Mouse (Mus musculus) limb, embryonic 14.5 days (tissue): ENCODE data around the gene Rnf225. TPM values are rescaled to one million over a fixed set of nuclear protein-coding genes. Genes with fewer than 3 reads are reported as not detected.

Source experiments
- ATAC-seq: fragments of 200-750 bp; cut with Nextera tagmentation; 2 replicates; pipeline ENCODE4 v1.8.0; 2017; ENCODE audit warnings: low read depth, moderate number of reproducible peaks, moderate TSS enrichment; ENCODE audit not compliant: low FRiP score
- DNase-seq: peaks from one replicate; pipeline ENCODE4 v3.0.0-alpha.2; 2015; ENCODE audit warnings: low spot score
- H3K27ac ChIP-seq: fragments of 300-500 bp; sonication (generic); replicated peaks from 2 replicates; pipeline ENCODE4 v1.5.1; 2014; ENCODE audit warnings: low read depth, mild to moderate bottlenecking, low read length, moderate library complexity, mixed read lengths
- H3K27me3 ChIP-seq: fragments of 300-500 bp; sonication (generic); 2 replicates; pipeline ENCODE4 v1.6.1; 2014; ENCODE audit warnings: low read length, mixed read lengths; ENCODE audit not compliant: control insufficient read depth, insufficient read depth
- H3K36me3 ChIP-seq: fragments of 300-500 bp; sonication (generic); 2 replicates; pipeline ENCODE4 v1.6.1; 2014; ENCODE audit warnings: mild to moderate bottlenecking, low read length, moderate library complexity, mixed read lengths; ENCODE audit not compliant: control insufficient read depth, insufficient read depth
- H3K4me1 ChIP-seq: fragments of 300-500 bp; sonication (generic); 2 replicates; pipeline ENCODE4 v1.6.1; 2014; ENCODE audit warnings: antibody characterized with exemption, low read length, mixed read lengths; ENCODE audit not compliant: control insufficient read depth, insufficient read depth
- H3K4me2 ChIP-seq: fragments of 300-500 bp; sonication (generic); replicated peaks from 2 replicates; pipeline ENCODE4 v1.6.1; 2014; ENCODE audit warnings: low read depth, mild to moderate bottlenecking, low read length, moderate library complexity; ENCODE audit not compliant: severe bottlenecking
- H3K4me3 ChIP-seq: fragments of 300-500 bp; sonication (generic); replicated peaks from 2 replicates; pipeline ENCODE4 v1.5.1; 2014; ENCODE audit warnings: low read length
- H3K9ac ChIP-seq: fragments of 300-500 bp; sonication (generic); 2 replicates; pipeline ENCODE4 v1.6.1; 2014; ENCODE audit warnings: mild to moderate bottlenecking, low read depth, low read length, moderate library complexity; ENCODE audit not compliant: severe bottlenecking
- H3K9me3 ChIP-seq: fragments of 300-500 bp; sonication (generic); 2 replicates; pipeline ENCODE4 v1.6.1; 2016; ENCODE audit warnings: low read length; ENCODE audit not compliant: control insufficient read depth
- POLR2A ChIP-seq: fragments of 200-500 bp; IDR thresholded peaks from 2 replicates; pipeline ENCODE4 v1.8.0; 2012; ENCODE audit warnings: inconsistent platforms, mild to moderate bottlenecking, moderate library complexity, borderline replicate concordance; ENCODE audit not compliant: insufficient read depth, insufficient read length; ENCODE audit errors: extremely low read depth
- WGBS: fragments of 180-500 bp; shearing (Covaris S2); extraction: QIAGEN DNeasy Blood & Tissue Kit; methylation state at CpG from one replicate; pipeline ENCODE4 v1.1.7; 2014; 5-methylcytosine and 5-hydroxymethylcytosine counted together
- polyA plus RNA-seq, 2 experiments: library from polyadenylated mRNA; depleted of rRNA in 1 of 2; stranded (reverse) in 1 of 2; unstranded in 1 of 2; fragments of >200 nt; fragmentation: Nextera tagmentation in 1 of 2; extraction: Ambion mirVana in 1 of 2; gene quantifications; 2 replicates each; pipeline versions ENCODE4 v1.2.1 to v1.2.3; 2012 to 2014

Gene Rnf225
- polyA plus RNA-seq, 2 experiments = 0.83 to 1.8 TPM

DNA sequence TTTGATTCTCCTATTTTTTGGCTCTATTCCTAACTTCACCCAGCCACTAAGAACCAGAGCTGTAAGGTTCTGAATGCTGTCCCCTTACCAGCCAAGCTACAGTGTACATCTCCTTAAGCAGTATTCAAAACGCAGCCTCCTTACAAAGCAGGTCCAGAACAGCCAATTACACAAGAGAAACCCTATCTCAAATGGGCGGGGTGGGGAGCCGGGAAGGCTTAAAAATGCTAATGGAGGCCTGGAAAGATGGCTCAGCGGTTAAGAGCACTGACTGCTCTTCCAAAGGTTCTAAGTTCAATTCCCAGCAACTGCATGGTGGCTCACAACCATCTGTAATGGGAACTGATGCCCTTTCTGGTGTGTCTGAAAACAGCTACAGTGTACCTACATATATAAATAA, 32.5 kb downstream of the Rnf225 start:
- no peak for ATAC-seq
- 26% methylated on average over 4 of the region's 4 CpGs for WGBS

DNA sequence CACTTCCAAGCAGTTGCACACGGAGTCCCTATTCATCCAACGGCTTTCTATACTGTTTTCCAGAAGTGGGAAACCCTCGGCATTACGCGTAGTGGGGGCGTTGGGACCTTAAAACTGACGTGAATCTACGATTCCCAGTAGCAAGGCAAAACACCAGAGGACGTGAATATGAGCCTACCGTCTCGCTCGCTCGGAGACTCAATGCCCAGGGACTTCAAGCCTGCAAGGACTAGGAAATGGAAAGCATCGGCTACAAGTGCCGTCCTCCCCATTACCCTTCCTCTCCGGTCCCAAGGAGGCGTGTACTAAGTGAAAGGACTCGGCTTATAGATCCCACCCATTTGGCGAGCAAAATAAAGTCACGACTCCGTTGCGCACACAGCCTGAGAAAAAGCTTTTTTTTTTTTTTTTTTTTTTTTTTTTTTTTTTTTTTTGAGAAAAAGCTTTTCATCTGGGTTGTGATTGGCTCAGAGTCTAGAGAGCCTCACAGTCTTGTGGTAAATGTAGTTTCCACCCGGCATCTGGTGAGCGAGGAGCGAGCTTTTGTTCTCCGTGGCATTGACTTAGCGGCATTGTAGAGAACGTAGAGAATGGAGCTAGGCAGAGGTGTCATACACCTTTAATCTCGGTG, 34.4 kb downstream of the Rnf225 start:
- peak; percentile 83 for DNase-seq
- peak overlapping the region; percentile 45 for H3K4me2 ChIP-seq
- peak overlapping the region; percentile 49 for H3K9ac ChIP-seq
- 3% methylated on average over 29 of the region's 29 CpGs for WGBS
- H3K36me3 ChIP-seq = no peaks in the 10 kb centered on the region
- H3K9me3 ChIP-seq = no peaks in the 10 kb centered on the region
- no peaks in the 10 kb centered on the region for H3K27me3 ChIP-seq
- peak; percentile 68; the same call in 1 of the 2 replicates for TF ChIP-seq POLR2A
- peak overlapping the region; percentile 43 for H3K4me3 ChIP-seq
- peaks cover 5% of the 10 kb centered on the region for H3K4me1 ChIP-seq
- peak overlapping the region; percentile 75 for H3K27ac ChIP-seq
- peak; percentile 87 for ATAC-seq

More for the DNA sequence above, 32.5 kb downstream of the Rnf225 start:
- Histone ChIP-seq H3K4me1 (no peaks in the 10 kb centered on the region), H3K9ac (no peak overlapping the region), H3K9me3 (no peaks in the 10 kb centered on the region), H3K36me3 (no peaks in the 10 kb centered on the region), H3K27me3 (no peaks in the 10 kb centered on the region), H3K4me3 (no peak overlapping the region), H3K27ac (no peak overlapping the region), H3K4me2 (no peak overlapping the region)
- DNase-seq = no peak
- TF ChIP-seq POLR2A = no peak

DNA sequence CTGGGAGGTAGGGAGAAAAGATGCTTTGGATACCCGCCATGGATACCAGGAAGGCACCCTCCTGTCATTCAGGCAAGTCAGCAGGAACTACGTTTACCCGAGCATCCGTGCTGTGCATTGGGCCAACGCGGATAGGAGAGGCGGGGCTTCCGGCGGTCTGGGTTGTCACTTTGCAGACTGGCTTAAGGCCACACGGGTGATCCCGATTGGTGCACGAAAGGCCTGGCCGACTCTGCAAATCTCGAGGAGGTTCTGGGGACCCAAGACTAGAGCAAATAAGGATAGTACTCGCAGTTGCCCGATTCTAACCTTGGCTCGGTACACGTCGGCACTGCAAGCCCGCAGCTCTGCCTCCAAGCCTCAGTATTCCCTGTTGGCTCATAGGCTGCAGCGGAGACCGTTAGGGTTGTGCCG, 38.5 kb downstream of the Rnf225 start, which contains the start of gene Zfp324:
TSS of gene Zfp324 (plus strand) at position 161 of the 414 bp plus-strand sequence.
- Histone ChIP-seq H3K27me3 (no peaks in the 10 kb centered on the region), H3K36me3 (peaks cover 22% of the 10 kb centered on the region), H3K4me1 (peaks cover 10% of the 10 kb centered on the region), H3K9ac (peak within 1 kb of the TSS; percentile 88), H3K4me3 (peak within 1 kb of the TSS; percentile 87), H3K4me2 (peak within 1 kb of the TSS; percentile 82), H3K27ac (peak within 1 kb of the TSS; percentile 91), H3K9me3 (no peaks in the 10 kb centered on the region)
- TF ChIP-seq POLR2A = 0 out of 2 replicates have a peak, but pooled peaks have one; percentile 27
- ATAC-seq (peak; percentile 86), DNase-seq (peak; percentile 93)
- under 1% methylated on average over 23 of the region's 23 CpGs for WGBS

DNA sequence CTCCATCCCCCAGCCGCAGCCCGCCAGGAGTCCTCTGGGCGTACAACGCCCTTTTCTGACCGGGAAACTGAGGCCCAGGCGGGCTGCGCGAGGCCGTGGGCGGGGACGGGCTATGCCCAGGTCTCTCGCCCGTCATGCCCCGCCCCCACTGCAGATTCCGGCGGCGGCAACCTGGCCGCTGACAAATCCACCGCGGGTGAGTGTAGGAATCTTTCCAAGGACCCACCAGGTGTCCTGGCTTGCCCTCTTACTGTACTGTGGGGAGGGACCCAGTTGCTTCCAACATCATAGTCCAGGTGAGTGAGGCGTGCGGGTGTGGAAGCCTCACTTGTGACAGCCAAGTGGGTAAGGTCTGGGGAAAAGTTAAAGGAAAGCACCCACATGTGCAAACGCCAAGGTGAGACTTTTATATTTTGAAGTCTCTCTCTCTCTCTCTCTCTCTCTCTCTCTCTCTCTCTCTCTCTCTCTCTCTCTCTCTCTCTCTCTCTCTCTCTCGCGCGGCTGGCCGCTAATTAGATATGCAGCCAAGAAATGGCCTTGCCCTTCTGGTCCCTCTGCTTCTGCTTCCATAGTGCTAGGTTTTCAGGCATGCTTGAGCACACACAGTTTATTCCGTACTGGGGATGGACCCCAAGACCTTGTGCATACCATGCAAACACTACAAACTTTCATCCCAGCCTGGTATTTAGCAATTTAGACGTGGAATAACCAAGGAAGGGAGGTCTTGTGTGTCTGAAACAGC, 39.1 kb downstream of the Rnf225 start:
- DNase-seq = peak; percentile 18
- Histone ChIP-seq H3K4me1 (peaks cover 10% of the 10 kb centered on the region), H3K27ac (peak overlapping the region; percentile 91), H3K9ac (peak overlapping the region; percentile 88), H3K36me3 (peaks cover 28% of the 10 kb centered on the region), H3K4me3 (peak overlapping the region; percentile 87), H3K9me3 (no peaks in the 10 kb centered on the region), H3K4me2 (peak overlapping the region; percentile 82), H3K27me3 (no peaks in the 10 kb centered on the region)
- no peak for TF ChIP-seq POLR2A
- ATAC-seq = peak; percentile 28
- under 1% methylated on average over 29 of the region's 29 CpGs for WGBS

DNA sequence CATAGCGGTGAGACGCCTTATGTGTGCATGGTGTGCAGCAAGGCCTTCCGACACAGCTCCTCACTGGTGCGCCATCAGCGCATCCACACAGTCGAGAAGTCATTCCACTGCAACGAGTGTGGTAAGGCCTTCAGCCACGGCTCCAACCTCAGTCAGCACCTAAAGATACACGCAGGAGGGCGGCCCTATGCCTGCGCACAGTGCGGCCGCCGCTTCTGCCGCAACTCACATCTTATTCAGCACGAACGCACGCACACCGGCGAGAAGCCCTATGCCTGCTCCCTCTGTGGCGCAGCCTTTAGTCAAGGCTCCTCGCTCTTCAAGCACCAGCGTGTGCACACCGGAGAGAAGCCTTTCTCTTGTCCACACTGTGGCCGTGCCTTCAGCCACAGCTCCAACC, 43.7 kb downstream of the Rnf225 start:
- Histone ChIP-seq H3K27me3 (no peaks in the 10 kb centered on the region), H3K9ac (no peak overlapping the region), H3K4me3 (no peak overlapping the region), H3K36me3 (peaks cover 46% of the 10 kb centered on the region), H3K4me2 (no peak overlapping the region), H3K27ac (no peak overlapping the region), H3K4me1 (peaks cover 6% of the 10 kb centered on the region), H3K9me3 (no peaks in the 10 kb centered on the region)
- DNase-seq (no peak), ATAC-seq (no peak)
- TF ChIP-seq POLR2A = no peak
- 96% methylated on average over 25 of the region's 25 CpGs for WGBS
